Mouse (Mus musculus): Measurements from ENCODE around the gene Ube3b. TPM values are rescaled to one million over a fixed set of nuclear protein-coding genes. Genes with fewer than 3 reads are reported as not detected.

The Ube3b gene
- polyA plus RNA-seq, 1 experiment from 2014 or later = 48.2 TPM

DNA sequence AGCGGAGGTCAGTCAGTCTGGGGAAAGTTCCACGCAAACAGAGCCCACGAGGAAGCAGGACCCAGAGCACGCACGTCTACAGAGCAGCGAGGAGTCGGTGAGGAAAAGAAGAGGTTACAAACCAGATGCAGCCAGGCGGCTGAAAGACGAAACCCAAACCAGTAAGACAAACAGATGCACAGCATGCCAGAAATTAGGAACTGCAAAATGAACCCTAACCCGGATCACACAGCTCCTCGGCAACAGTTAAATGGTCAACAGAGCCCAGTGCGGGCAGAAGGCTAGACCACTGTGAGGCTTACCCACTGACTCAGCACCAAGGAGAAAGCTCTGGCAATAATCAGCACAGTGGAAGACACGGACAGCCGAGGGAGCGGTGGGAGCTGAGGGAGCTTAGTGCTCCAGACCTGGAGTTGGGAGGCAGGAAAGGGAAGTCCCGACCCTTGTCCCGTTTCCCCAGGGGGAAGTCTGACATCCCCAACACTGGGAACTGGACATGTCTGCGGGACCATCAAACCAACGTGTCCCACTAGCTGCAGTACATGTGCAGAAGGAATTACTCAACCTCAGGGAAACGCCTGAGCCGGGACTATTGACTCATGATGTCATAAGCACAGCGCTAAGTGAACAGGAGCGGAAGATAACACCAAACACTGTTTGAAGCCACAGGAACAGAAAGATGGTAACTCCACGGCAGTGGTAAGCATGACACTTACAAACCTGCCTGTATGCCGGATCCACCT is 8.5 kb upstream of the Ube3b start:
- ATAC-seq (ENCODE audit: low FRiP score) = no peak
- H3K36me3 ChIP-seq (replicated peaks; ENCODE audit: control insufficient read depth, insufficient read depth) = peaks cover 88% of the 10 kb centered on the region
- peaks cover 7% of the 10 kb centered on the region; the same call in 1 of the 2 replicates for H3K4me1 ChIP-seq (replicated peaks; ENCODE audit: control insufficient read depth, insufficient read depth, low read length)
- no peaks in the 10 kb centered on the region for H3K9me3 ChIP-seq (ENCODE audit: control insufficient read depth, low read length)
- H3K27ac ChIP-seq = 0 out of 2 replicates have a peak overlapping the region, but pooled peaks have one; percentile 24
- no peak for DNase-seq (ENCODE audit: low spot score)
- H3K9ac ChIP-seq = no peak overlapping the region
- H3K4me2 ChIP-seq (replicated peaks) = no peak overlapping the region
- H3K27me3 ChIP-seq (ENCODE audit: control insufficient read depth, insufficient read depth, low read length) = no peaks in the 10 kb centered on the region
- 80% methylated on average over 25 of the region's 25 CpGs for WGBS
- no peak overlapping the region for H3K4me3 ChIP-seq (replicated peaks; ENCODE audit: low read length)

GRCm38 (mm10) chr5:114372565-114372964 is 7.8 kb upstream of the Ube3b start:
- ATAC-seq (ENCODE audit: low FRiP score) (no peak), DNase-seq (ENCODE audit: low spot score) (no peak)
- 42% methylated on average over 11 of the region's 11 CpGs for WGBS
- Histone ChIP-seq H3K9ac (no peak overlapping the region), H3K36me3 (replicated peaks; ENCODE audit: control insufficient read depth, insufficient read depth) (peaks cover 82% of the 10 kb centered on the region), H3K4me1 (replicated peaks; ENCODE audit: control insufficient read depth, insufficient read depth, low read length) (peaks cover 11% of the 10 kb centered on the region; the same call in 1 of the 2 replicates), H3K4me2 (replicated peaks) (no peak overlapping the region), H3K27ac (0 out of 2 replicates have a peak overlapping the region, but pooled peaks have one; percentile 24), H3K9me3 (ENCODE audit: control insufficient read depth, low read length) (no peaks in the 10 kb centered on the region), H3K27me3 (ENCODE audit: control insufficient read depth, insufficient read depth, low read length) (no peaks in the 10 kb centered on the region), H3K4me3 (replicated peaks; ENCODE audit: low read length) (no peak overlapping the region)

DNA sequence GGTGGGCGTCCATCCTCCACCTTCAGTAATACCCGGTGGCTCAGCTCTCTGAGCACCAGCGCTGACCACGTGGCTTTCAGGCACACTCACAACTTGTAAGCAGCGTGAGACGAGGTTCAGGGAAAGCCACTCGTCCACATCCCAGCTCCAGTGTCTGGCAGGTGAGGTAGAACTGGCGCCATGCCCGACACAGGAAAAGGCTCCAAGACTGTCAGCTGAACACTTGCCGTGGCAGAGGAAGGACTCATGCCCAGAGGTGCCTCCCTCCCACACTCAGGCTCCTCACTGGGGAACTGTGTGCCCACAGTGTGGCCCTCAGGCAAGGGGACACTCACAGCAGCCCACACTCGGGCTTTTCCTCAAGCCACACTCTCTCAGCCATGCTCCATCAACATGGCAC is 7.2 kb upstream of the Ube3b start:
- Histone ChIP-seq H3K9ac (no peak overlapping the region), H3K9me3 (ENCODE audit: control insufficient read depth, low read length) (no peaks in the 10 kb centered on the region), H3K4me1 (replicated peaks; ENCODE audit: control insufficient read depth, insufficient read depth, low read length) (peaks cover 17% of the 10 kb centered on the region; the same call in 1 of the 2 replicates), H3K4me2 (replicated peaks) (no peak overlapping the region), H3K27ac (no peak overlapping the region), H3K36me3 (replicated peaks; ENCODE audit: control insufficient read depth, insufficient read depth) (peaks cover 76% of the 10 kb centered on the region), H3K4me3 (replicated peaks; ENCODE audit: low read length) (no peak overlapping the region), H3K27me3 (ENCODE audit: control insufficient read depth, insufficient read depth, low read length) (no peaks in the 10 kb centered on the region)
- DNase-seq (ENCODE audit: low spot score) (no peak), ATAC-seq (ENCODE audit: low FRiP score) (no peak)
- 77% methylated on average over 11 of the region's 11 CpGs for WGBS

- Histone ChIP-seq H3K9ac (no peak overlapping the region), H3K27ac (no peak overlapping the region), H3K9me3 (ENCODE audit: control insufficient read depth, low read length) (no peaks in the 10 kb centered on the region), H3K4me3 (replicated peaks; ENCODE audit: low read length) (no peak overlapping the region), H3K4me2 (replicated peaks) (no peak overlapping the region), H3K4me1 (replicated peaks; ENCODE audit: control insufficient read depth, insufficient read depth, low read length) (peaks cover 20% of the 10 kb centered on the region; the same call in 1 of the 2 replicates), H3K36me3 (replicated peaks; ENCODE audit: control insufficient read depth, insufficient read depth) (peaks cover 72% of the 10 kb centered on the region), H3K27me3 (ENCODE audit: control insufficient read depth, insufficient read depth, low read length) (no peaks in the 10 kb centered on the region)
- ATAC-seq (ENCODE audit: low FRiP score) = no peak
- WGBS = 89% methylated on average over 9 of the region's 9 CpGs
- DNase-seq (ENCODE audit: low spot score) = no peak
Measured at GRCm38 (mm10) chr5:114373581-114373980, 6.8 kb upstream of the Ube3b start.

DNA sequence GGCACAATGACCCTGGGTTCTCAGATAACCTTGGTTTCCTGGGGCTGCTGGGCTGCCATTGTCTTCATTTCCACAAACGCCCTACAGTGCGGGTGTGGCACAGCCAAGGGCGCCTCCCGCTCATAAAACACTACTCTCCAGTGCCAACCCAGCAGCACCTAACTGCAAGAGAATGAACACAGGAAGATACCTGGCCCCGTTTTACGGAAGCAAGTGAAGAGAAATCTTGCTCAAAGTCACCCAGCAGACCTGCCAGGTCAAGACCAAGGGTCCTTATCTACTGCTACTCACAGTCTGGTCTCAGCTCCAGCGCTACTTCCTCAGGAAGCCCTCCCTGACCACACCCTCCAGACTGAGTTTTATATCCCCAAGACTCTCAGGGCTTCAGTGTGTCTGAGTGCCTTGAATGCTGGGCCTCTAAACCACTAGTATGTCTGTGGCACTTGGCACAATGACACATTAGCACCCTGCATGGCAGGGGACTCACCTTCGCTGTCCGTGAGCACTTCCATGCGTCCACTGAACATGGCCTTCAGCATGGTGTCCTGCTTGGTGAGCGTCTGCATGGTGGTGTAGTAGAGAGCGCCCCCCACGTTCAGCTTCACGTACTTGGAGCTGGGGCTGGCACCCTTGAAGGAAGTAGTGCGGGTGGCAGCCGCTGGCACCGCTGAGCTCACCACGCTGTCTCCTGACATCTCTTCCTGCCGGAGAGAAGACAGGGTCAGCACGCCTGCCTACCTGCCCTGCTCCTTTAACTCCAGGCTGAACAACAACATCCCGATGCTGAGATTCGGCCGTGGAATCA is 5.8 kb upstream of the Ube3b start:
- H3K27ac ChIP-seq = no peak overlapping the region
- no peak overlapping the region for H3K4me3 ChIP-seq (replicated peaks; ENCODE audit: low read length)
- H3K9me3 ChIP-seq (ENCODE audit: control insufficient read depth, low read length) = no peaks in the 10 kb centered on the region
- DNase-seq (ENCODE audit: low spot score) (no peak), ATAC-seq (ENCODE audit: low FRiP score) (no peak)
- WGBS = 91% methylated on average over 23 of the region's 23 CpGs
- no peaks in the 10 kb centered on the region for H3K27me3 ChIP-seq (ENCODE audit: control insufficient read depth, insufficient read depth, low read length)
- no peak overlapping the region for H3K9ac ChIP-seq
- peaks cover 61% of the 10 kb centered on the region for H3K36me3 ChIP-seq (replicated peaks; ENCODE audit: control insufficient read depth, insufficient read depth)
- no peak overlapping the region for H3K4me2 ChIP-seq (replicated peaks)
- peaks cover 30% of the 10 kb centered on the region for H3K4me1 ChIP-seq (replicated peaks; ENCODE audit: control insufficient read depth, insufficient read depth, low read length)

GRCm38 (mm10) chr5:114378177-114378920 is 2.1 kb upstream of the Ube3b start:
- no peak for DNase-seq (ENCODE audit: low spot score)
- Histone ChIP-seq H3K9me3 (ENCODE audit: control insufficient read depth, low read length) (no peaks in the 10 kb centered on the region), H3K4me1 (replicated peaks; ENCODE audit: control insufficient read depth, insufficient read depth, low read length) (peaks cover 38% of the 10 kb centered on the region), H3K4me3 (replicated peaks; ENCODE audit: low read length) (peak overlapping the region; percentile 72), H3K4me2 (replicated peaks) (peak overlapping the region; percentile 66), H3K27ac (no peak overlapping the region), H3K27me3 (ENCODE audit: control insufficient read depth, insufficient read depth, low read length) (no peaks in the 10 kb centered on the region), H3K36me3 (replicated peaks; ENCODE audit: control insufficient read depth, insufficient read depth) (peaks cover 24% of the 10 kb centered on the region), H3K9ac (peak overlapping the region; percentile 80)
- no peak for ATAC-seq (ENCODE audit: low FRiP score)
- WGBS = 77% methylated on average over 10 of the region's 10 CpGs

- Histone ChIP-seq H3K27ac (no peak overlapping the region), H3K9me3 (ENCODE audit: control insufficient read depth, low read length) (no peaks in the 10 kb centered on the region), H3K4me1 (replicated peaks; ENCODE audit: control insufficient read depth, insufficient read depth, low read length) (peaks cover 38% of the 10 kb centered on the region), H3K36me3 (replicated peaks; ENCODE audit: control insufficient read depth, insufficient read depth) (peaks cover 18% of the 10 kb centered on the region), H3K9ac (peak overlapping the region; percentile 80), H3K27me3 (ENCODE audit: control insufficient read depth, insufficient read depth, low read length) (no peaks in the 10 kb centered on the region), H3K4me3 (replicated peaks; ENCODE audit: low read length) (peak overlapping the region; percentile 72), H3K4me2 (replicated peaks) (peak overlapping the region; percentile 66)
- ATAC-seq (ENCODE audit: low FRiP score) (no peak), DNase-seq (ENCODE audit: low spot score) (no peak)
- 63% methylated on average over 6 of the region's 6 CpGs for WGBS
Measured at GRCm38 (mm10) chr5:114378936-114379335, 1.5 kb upstream of the Ube3b start.

GRCm38 (mm10) chr5:114379763-114380162 is 644 bp upstream of the Ube3b start:
- peak; percentile 48; the same call in 1 of the 2 replicates for ATAC-seq (ENCODE audit: low FRiP score)
- Histone ChIP-seq H3K4me1 (replicated peaks; ENCODE audit: control insufficient read depth, insufficient read depth, low read length) (peaks cover 38% of the 10 kb centered on the region), H3K4me2 (replicated peaks) (peak overlapping the region; percentile 66), H3K36me3 (replicated peaks; ENCODE audit: control insufficient read depth, insufficient read depth) (peaks cover 15% of the 10 kb centered on the region), H3K4me3 (replicated peaks; ENCODE audit: low read length) (peak overlapping the region; percentile 72), H3K9me3 (ENCODE audit: control insufficient read depth, low read length) (no peaks in the 10 kb centered on the region), H3K27ac (peak overlapping the region; percentile 89), H3K9ac (peak overlapping the region; percentile 80), H3K27me3 (ENCODE audit: control insufficient read depth, insufficient read depth, low read length) (no peaks in the 10 kb centered on the region)
- DNase-seq (ENCODE audit: low spot score) = no peak
- WGBS = under 1% methylated on average over 20 of the region's 20 CpGs

GRCm38 (mm10) chr5:114381013-114381351 is 575 bp downstream of the Ube3b start:
- Histone ChIP-seq H3K4me2 (replicated peaks) (peak overlapping the region; percentile 66), H3K36me3 (replicated peaks; ENCODE audit: control insufficient read depth, insufficient read depth) (peaks cover 20% of the 10 kb centered on the region), H3K4me1 (replicated peaks; ENCODE audit: control insufficient read depth, insufficient read depth, low read length) (peaks cover 38% of the 10 kb centered on the region), H3K9me3 (ENCODE audit: control insufficient read depth, low read length) (no peaks in the 10 kb centered on the region), H3K9ac (peak overlapping the region; percentile 80), H3K27ac (peak overlapping the region; percentile 89), H3K4me3 (replicated peaks; ENCODE audit: low read length) (peak overlapping the region; percentile 72), H3K27me3 (ENCODE audit: control insufficient read depth, insufficient read depth, low read length) (no peaks in the 10 kb centered on the region)
- 0% methylated on average over 18 of the region's 18 CpGs for WGBS
- ATAC-seq (ENCODE audit: low FRiP score) (peak; percentile 12; the same call in 1 of the 2 replicates), DNase-seq (ENCODE audit: low spot score) (no peak)

All from hindbrain, embryonic 14.5 days (tissue).